Mouse (Mus musculus) adrenal gland, postnatal 36 days (tissue): ENCODE data around the gene Timd2. TPM values are rescaled to one million over a fixed set of nuclear protein-coding genes. Genes with fewer than 3 reads are reported as not detected.
"Not testable (repeated sequence)": the region's sequence is repeated elsewhere in the genome, so short reads cannot be mapped to it uniquely, and the experiment has no call there.

Experiments
- DNase-seq, 2 experiments: peaks; one replicate each; pipeline ENCODE4 v3.0.0; 2021; ENCODE audit warnings: mixed read lengths in 1 of 2
- long read RNA-seq, 2 experiments: library from polyadenylated mRNA; stranded (forward); transcript quantifications; one replicate each; pipeline ENCODE4 v2.0.0; 2021; ENCODE audit warnings: borderline sequencing depth in 2 of 2
- total RNA-seq, 2 experiments: library from RNA; stranded (reverse); gene quantifications; 2 replicates each; pipeline ENCODE4 v1.2.3; 2021

Gene Timd2
- under 1 TPM in 1 of 2 experiments, not detected in 1; 0.17 TPM for total RNA-seq
- long read RNA-seq, experiment 1: 0 reads
- long read RNA-seq, experiment 2, partial matches to known transcripts: 0 of 1 reads
- long read RNA-seq, experiment 2, other reads (novel, unspliced or antisense): 0 of 1 reads

DNA sequence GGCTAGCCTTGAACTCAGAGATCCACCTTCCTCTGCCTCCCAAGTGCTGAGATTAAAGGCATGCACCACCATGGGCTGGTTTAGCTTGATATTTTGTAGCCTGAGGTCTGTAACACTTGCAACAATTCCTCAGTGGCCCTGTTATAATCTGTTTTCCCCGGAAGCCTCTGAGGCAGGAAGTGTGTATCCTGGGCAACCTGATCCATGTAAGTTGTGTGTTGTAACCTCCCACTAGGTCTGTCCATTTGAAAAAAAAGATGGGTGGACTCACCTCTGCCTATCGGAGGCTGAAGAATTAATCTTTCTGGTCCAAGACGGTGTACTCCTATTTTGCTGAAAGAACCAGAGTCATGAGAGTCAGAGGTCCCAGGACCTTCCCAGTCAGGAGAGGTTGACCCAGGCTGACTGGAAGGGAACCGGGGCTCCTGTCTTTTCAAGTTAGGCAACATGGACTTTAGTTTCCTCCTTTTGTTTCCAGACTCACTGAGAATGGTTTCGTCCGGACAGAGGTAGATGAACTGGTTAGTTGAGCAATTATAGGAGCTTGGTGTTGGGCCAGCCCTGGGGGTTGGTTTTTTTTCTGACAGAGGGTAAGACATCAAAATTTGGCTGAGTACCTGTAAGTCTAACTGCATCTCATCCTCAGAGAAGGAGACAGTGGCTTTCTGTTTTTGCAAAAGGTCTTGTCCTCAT is at the start of gene Timd2:
TSS of gene Timd2 (minus strand) at position 398 of the 693 bp plus-strand sequence.
- DNase-seq: no peak

DNA sequence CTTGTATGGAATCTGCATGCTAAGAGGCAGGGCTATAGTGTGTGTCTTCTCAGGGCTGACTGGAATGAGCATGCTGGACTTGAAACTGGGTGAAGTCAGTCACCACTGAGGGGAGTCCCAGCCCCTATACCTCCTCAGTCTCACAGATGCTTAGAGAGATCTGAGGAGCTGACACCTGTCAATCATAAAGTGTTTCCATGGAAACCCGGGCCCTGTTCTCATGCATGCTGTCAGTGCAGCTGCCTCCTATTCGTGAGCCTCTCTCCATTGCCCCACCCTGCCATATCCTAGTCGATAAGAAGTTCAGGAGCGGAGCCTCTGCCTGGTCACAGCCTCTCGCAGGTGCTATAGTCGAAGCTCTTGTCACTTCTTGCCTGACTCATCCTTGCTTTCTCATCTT is 48.9 kb upstream of the Timd2 start:
- not testable (repeated sequence) for DNase-seq

DNA sequence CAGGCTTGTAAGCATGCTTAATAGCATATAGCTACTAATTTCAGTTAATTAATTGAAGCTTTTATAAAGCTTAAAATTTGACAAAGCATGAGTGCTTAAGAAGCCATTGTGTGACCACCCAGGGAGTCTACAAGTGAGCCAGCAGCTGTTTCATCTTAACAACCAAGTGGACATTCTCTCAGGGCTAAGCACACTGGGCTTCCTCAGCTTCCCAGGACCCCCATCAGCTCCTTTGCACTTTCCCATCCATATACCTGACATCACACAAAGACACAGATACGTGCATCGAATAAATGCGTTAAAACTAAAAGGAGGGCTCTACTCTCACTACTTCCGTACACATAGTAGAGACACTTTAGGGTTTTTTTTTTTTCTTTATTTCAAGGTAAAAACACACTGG is 47.8 kb upstream of the Timd2 start:
- no peak for DNase-seq

DNA sequence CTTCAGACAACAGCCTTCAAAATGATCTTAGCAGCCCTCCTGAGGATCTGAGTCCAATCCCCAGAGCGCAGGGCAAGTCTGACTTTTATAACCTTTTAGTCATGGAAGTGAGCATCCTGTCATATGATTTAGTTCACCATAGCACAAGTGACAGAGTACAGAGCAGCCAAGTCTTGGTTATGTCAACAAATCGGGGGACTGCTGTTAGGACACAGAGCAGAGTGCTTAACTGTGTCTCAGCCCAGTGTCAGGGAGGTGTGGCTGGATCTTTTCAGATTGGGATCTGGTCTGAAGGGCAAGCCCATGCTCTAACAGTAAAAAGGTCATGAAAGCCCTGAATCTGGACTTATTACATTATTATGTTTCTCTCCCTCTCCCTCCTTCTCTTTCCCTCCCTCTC is 46.8 kb upstream of the Timd2 start:
- DNase-seq: no peak

DNA sequence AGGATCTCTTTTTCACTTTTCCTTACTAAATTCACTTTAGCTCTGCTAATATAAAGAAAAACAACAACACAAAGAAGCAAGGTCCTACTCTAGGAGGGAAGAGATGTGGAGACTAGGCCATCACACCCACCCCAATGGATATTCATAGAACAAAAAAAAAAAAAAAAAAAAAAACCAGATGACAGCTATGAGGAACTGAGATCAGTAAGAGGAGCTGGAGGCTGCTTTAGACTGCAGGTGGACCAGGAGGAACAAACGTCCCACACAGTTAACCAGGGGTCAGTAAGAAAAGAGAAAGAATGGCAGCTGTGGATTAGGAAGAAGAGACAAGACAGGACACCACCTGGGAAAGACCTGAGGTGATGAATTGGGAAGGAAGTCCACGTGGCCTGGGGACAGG is 41.1 kb upstream of the Timd2 start:
- no peak for DNase-seq

DNA sequence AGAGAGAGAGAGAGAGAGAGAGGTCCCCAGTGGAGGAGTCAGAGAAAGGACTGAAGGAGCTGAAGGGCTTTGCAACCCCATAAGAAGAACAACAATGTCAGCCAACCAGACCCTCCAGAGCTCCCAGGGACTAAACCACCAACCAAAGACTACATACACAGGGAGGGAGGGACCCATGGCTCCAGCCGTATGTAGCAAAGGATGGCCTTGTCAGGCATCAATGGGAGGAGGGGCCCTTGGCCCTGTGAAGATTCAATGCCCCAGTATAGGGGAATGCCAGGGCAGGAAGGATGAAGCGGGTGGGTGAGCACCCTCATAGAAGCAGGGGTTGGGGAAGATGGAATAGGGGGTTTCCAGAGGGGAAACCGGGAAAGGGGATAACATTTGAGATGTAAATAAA is 34.9 kb upstream of the Timd2 start:
- DNase-seq: no peak

DNA sequence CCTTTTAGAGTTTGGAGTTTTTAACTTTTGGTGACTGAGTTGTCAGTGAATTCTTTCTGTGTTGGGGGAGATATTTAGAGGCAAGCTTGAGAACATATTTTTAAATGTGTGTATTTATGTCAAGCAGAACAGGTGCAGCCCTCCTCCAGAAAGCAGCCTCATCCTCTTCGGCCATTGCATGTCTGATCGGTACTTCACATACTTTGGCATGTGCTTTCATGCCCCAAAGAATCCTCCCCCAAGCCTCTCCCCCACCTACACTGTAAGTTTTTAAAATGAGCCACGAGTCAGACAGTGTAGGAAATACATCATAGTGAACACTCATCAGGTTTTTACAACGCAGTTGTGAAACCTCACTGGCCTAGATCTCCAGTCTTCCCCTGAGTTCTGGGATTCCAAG is 34.0 kb upstream of the Timd2 start:
- no peak for DNase-seq

DNA sequence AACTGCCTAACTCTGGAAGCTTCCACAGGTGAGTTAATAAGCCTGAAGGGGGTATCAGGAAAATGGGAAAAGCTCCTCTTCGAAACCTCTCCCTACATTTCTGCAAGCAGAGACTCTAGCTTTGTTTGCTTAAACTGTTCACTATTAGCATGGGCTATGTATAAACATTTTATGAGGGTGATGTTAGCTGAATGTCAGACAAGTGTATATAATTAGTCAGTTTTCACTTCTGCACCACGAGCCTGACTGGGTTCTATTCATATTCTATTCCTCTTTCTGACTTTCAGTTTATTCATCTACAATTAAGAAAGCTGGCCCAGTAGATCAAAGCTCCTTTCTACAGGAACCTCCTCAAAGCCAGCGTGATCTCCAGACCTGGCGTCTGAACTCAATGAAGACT is 32.6 kb upstream of the Timd2 start:
- no peak for DNase-seq

DNA sequence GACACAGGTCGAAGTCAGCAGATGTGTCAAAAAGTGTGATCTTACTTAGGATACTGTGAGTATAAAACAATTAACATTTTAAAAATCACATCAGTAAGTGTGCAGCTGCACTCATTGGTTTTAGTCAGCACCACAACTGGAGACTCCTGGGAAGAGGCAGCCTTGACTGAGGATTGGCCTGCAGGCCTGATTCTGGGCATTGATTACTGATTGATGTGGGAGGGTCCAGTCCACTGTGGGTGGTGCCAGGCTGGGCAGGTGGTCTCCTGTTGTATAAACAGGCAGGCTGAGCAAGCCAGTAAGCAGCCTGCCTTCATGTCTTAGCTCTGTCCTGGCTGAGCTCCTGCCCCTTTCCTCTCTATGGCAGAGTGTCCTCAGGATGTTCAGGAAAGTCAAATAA is 28.2 kb upstream of the Timd2 start, which contains the start of gene Havcr1:
TSS of gene Havcr1 (plus strand) at position 5 of the 400 bp plus-strand sequence.
- not testable (repeated sequence) for DNase-seq

DNA sequence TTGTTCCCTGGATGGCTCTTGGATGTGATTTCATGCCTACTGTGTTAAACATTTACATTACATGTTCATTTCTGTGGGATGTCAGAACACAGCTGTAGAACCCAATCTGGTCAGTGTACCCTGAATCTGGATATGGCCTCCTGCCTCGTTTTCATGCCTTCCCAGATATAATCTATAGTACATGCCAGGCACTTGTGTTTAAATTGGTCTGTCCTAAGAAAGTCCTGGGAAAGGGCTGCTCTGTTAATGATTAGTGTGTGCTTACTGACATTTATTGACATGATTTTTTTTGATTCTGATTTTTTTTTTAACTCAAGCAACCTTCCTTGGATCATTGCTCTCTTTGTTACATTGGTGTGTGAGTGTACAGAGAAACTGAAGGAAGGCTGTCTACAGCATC is 27.8 kb upstream of the Timd2 start:
- DNase-seq: no peak

DNA sequence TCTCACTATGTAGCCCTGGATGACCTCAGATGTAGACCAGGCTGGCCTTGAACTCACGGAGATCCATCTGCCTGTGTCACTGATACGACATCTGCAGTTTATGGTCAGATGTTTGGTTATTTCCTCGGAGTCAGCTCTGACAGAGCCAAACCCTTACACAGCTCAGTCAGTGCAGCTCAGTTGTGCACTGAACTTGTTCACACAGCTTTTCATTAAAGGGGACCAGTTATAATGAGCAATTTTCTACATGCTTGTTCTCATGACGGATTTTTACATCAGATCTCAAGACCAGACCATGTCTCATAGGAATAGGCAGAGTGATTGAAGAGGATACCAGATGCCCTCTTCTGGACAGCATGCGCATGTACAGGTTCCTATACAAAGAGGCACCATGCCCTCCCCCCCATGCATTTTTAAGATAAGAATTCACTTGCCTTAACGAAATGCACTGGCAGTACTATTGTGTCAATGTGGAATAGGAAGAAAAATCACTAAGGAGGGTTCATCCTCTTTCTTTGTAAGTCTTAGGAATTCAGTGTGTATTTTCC is 26.5 kb upstream of the Timd2 start:
- peak in 1 of 2 experiments; percentile 11 for DNase-seq

DNA sequence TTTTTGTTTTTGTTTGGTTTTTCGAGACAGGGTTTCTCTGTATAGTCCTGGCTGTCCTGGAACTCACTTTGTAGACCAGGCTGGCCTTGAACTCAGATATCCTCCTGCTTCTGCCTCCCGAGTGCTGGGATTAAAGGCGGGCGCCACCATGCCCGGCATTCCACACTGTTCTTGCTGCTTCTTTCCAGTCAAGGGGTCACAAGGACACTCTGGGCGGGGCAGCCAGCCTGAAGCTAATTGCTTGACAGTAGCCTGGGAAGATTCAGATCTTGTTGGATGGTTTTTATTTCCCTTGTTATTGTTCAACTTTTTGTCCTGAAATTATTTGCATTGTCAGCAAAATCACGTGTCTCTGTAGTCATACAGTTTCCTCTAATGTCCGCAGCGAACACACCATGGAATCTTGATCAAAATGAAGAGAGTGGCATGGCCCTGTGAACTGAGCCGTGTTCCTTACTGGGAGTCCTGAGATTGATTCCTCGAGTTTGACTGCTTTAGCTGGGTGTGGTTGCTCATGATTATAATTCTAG is 24.7 kb upstream of the Timd2 start:
- DNase-seq: no peak

DNA sequence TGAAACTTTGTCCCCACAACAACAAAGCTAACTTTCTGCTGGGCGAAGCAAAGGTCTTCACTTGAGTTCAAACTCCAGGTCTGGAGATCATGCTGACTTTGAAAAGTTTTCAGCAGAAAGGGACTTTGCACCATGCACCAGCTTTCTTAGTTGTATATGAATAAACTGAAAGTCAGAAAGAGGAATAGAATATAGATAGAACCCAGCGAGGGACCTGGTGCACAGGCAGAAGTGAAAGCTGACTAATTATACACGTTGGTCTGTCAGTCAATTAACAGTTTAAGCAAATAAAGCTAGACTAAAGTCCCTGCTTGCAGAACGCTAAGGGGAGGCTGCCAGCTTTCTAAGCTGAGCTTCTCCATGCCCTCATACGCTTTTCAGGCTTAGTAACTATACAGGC is 8.0 kb downstream of the Timd2 start:
- no peak for DNase-seq

DNA sequence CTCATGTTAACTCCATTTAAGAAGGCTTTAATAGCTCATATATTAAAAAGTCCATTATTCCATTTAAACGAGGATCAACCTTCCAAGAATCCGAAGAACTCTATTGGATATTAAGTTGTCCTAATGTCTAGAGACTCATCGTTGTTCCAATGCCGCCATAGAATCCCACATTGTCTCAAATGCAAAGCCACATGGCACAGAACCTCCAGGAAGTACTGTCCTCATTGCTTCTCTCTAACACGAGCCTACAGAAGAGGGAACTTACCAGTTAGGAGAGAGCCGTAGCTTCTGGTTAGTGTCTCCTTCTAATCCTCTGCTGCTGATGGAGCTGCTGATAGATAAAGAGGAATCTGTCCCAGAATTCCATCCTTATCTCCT is 8.6 kb downstream of the Timd2 start:
- DNase-seq: no peak

DNA sequence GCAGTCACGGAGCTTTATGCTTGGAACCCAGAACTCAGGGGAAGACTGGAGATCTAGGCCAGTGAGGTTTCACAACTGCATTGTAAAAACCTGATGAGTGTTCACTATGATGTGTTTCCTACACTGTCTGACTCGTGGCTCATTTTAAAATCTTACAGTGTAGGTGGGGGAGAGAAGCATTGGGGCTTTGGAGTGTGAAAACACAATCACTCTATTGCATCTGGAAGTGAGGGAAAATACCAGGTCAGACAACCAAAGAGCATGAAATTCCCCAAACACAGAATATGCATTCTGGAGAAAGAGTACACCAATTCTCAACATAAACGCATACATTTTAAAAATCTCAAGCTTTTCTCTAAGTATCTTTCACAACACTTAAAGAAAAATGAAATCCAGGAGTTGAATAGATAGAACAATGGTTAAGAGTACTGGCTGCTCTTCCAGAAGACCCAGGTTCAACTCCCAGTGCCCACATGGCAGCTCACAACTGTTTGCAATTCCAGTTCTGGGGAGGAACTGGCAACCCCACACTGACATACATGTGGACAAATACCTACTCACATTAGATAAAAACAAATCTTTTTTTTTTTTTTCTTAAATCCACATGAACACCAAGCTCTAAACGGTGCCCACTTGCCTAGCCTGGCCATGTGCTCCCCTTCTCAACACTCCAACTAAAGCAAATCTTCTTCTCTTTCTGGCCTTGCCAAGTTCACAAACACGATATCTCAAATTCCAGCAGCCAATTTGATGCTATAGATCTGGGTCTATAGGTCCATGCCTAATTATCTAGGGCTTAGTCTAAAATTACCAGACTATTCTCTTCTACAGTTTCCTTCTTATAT is 9.2 kb downstream of the Timd2 start:
- DNase-seq: no peak

DNA sequence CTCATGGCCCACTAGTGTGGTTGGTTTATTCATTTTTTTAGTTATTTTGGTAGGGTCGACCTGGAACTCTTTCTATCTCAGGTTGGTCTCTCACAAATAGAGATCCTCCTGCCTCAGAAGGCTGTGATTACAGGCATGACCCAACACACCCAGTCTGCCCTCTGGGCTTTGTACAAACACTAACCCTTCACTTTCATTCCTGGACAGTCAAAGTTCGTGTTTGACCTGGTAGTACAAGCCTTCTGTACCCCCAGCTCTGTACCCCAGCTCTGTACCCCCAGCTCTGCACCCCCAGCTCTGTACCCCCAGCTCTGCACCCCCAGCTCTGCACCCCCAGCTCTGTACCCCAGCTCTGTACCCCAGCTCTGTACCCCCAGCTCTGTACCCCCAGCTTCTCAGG is 11.0 kb downstream of the Timd2 start:
- not testable (repeated sequence) for DNase-seq

DNA sequence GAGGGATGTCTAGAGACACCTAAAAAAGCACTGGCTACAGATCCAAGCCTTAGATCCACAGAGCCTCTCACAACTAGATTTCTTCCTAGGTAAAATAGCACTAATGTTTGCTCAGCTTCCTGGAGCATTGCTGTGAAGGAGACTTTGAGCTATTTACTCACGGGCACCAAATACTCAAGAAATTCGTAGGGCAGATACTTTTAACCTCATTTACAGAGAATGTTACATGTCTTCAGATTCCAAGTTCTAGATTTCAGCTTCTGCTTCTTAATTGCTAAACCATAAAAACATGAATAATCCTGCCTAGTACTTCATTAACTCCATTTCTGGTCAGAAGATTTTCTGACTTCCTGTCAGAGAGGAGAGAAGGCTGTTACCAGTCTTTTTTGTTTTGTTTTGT is 16.7 kb downstream of the Timd2 start:
- DNase-seq: no peak

DNA sequence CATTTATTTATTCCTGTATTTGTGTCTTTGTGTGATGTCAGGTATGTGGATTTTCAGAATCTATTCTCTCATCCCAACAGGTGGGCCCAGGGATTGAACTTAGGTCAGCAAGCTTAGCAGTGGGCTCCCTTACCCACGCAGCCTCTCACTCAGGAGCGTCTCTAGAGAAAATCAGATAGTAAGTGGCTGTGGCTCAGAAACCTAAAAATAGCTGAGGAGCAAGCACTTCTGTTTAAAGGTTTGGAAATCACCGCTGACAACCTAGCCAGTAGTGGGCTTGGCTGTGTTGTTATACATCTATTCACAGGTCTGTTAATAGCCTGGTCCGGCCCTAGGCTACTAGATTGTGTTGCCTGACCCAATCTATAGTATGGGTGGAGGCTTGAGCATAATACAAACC is 23.1 kb downstream of the Timd2 start:
- no peak for DNase-seq

DNA sequence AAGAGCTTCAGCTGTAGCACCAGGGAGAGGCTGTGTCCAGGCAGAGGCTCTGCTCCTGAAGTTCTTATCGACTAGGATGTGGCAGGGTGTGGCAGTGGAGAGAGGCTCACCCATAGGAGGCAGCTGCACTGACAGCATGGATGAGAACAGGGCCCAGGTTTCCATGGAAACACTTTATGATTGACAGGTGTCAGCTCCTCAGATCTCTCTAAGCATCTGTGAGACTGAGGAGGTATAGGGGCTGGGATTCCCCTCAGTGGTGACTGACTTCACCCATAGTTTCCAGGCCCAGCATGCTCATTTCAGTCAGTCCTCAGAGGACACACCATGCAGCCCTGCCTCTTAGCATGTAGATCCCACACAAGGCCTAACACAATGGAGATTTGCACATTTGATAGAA is 24.0 kb downstream of the Timd2 start:
- DNase-seq: no peak

DNA sequence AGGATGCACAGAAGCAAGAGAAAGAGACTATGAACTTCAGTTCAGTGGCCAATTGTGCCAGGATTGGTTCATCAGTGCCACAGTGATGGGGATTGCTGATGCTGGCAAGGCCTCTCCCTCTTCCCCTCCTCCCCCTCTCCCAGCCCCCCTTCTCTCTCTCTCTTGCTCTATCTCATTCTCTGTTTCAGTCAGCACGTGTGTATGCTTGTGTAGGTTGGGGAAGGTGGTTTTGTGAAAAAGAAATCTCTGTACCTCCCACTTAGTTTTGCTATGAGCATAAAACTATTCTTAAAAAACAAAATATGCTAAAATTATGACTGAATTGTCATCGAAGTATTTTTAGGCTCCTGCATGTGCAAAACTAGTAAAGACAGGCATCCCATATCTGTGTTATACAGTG is 38.9 kb downstream of the Timd2 start:
- DNase-seq: no peak

DNA sequence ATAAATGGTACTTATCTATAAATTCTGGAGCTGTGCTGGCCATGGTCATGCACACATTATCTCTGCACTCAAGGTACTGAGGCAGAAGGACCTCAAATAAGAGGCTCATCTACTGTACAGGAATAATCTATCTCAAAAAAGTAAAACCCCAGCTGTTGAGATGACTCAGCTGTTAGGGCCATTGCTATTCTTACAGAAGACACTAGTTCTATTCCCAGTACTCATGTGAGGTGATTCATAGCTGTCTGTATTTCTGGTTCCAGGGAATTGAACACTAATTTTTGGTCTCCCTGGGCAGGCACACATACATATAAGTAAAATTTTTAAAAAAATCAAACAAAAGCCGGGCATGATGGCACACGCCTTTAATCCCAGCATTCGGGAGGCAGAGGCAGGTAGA is 39.8 kb downstream of the Timd2 start:
- no peak for DNase-seq

DNA sequence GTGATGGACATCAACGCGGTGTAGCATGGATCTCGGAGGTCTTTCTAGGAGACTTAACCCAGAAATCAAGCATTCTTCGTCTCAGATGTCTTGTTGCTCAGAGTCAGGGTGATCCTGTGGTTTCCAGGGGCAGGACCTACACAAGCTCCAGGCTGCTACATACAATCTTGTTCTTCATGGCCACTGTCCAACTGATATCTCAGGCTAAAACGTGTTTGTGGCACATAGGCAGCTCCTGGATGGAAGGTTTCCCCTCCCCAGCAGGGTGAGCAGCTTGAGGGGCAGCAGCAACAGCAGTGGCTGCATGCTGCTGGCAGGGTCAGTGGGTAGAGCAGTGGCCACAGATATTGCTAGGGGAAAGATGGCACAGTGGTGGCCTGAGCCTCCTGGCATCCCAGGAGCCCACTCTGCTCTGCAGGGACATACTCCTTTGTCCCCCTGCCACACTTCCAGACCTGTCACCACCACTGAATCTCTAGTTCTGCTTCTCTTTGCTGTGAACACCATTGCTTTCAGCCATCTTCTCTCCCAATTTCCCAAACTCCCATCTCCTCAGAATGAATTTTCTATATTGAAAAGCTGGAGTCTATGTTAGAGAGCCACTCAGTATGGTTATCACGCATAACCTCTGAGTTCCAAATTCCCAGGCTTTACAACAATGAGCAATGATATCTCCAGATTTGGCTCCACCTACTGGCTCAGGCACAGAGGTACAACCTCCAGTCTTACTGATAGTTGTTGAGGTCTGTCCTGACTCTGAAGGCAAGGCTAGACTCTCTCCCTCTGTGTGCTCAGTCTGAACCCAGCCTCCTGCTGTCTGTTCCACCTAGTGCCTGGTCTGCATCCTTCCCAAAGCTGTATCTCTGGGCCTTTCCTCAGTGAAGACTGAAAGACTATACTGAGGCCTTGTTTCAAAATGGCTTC is 41.0 kb downstream of the Timd2 start:
- peak; percentile 2 to 3 for DNase-seq
